Mouse (Mus musculus): ENCODE data around the gene Mthfd2l. TPM values are rescaled to one million over a fixed set of nuclear protein-coding genes. Genes with fewer than 3 reads are reported as not detected.

The Mthfd2l gene
- 67.3 TPM for polyA plus RNA-seq (2014; fragmentation: Illumina TruSeq; extraction: RNeasy Lipid Tissue Mini Kit (QIAGEN cat#74804); ENCODE audit: low read depth, low replicate concordance)

GRCm38 (mm10) chr5:90930971-90931851, at the start of gene Mthfd2l:
Gene Mthfd2l, plus strand, starts transcription at chr5:90931117.

GRCm38 (mm10) chr5:90890519-90891463, 40.1 kb upstream of the Mthfd2l start, which contains the start of gene Cxcl1:
Gene Cxcl1, plus strand, starts transcription at chr5:90891241.

GRCm38 (mm10) chr5:90903339-90904020, 27.4 kb upstream of the Mthfd2l start, which contains the start of gene Cxcl2:
Gene Cxcl2, plus strand, starts transcription at chr5:90903871.

GRCm38 (mm10) chr5:91027164-91027563, 96.2 kb downstream of the Mthfd2l start, which contains the start of gene Epgn:
Gene Epgn, plus strand, starts transcription at chr5:91027464.

Other genes with a start within 250 kb of the Mthfd2l start
- not detected for gene Cxcl5, start 171.8 kb upstream of the Mthfd2l start, polyA plus RNA-seq (2014; fragmentation: Illumina TruSeq; extraction: RNeasy Lipid Tissue Mini Kit (QIAGEN cat#74804); ENCODE audit: low read depth, low replicate concordance)
- 0.89 TPM for gene Ppbp, start 162.6 kb upstream of the Mthfd2l start, polyA plus RNA-seq (2014; fragmentation: Illumina TruSeq; extraction: RNeasy Lipid Tissue Mini Kit (QIAGEN cat#74804); ENCODE audit: low read depth, low replicate concordance)
- not detected for gene Pf4, start 158.7 kb upstream of the Mthfd2l start, polyA plus RNA-seq (2014; fragmentation: Illumina TruSeq; extraction: RNeasy Lipid Tissue Mini Kit (QIAGEN cat#74804); ENCODE audit: low read depth, low replicate concordance)
- not detected for gene Cxcl3, start 145.0 kb upstream of the Mthfd2l start, polyA plus RNA-seq (2014; fragmentation: Illumina TruSeq; extraction: RNeasy Lipid Tissue Mini Kit (QIAGEN cat#74804); ENCODE audit: low read depth, low replicate concordance)
- gene Cxcl15, start 136.6 kb upstream of the Mthfd2l start, polyA plus RNA-seq (2014; fragmentation: Illumina TruSeq; extraction: RNeasy Lipid Tissue Mini Kit (QIAGEN cat#74804); ENCODE audit: low read depth, low replicate concordance): not detected
- 2.5 TPM for gene Cxcl1, start 39.9 kb upstream of the Mthfd2l start, polyA plus RNA-seq (2014; fragmentation: Illumina TruSeq; extraction: RNeasy Lipid Tissue Mini Kit (QIAGEN cat#74804); ENCODE audit: low read depth, low replicate concordance)
- gene Cxcl2, start 27.2 kb upstream of the Mthfd2l start, polyA plus RNA-seq (2014; fragmentation: Illumina TruSeq; extraction: RNeasy Lipid Tissue Mini Kit (QIAGEN cat#74804); ENCODE audit: low read depth, low replicate concordance): not detected
- not detected for gene Epgn, start 96.3 kb downstream of the Mthfd2l start, polyA plus RNA-seq (2014; fragmentation: Illumina TruSeq; extraction: RNeasy Lipid Tissue Mini Kit (QIAGEN cat#74804); ENCODE audit: low read depth, low replicate concordance)
- 0.08 TPM for gene Ereg, start 143.5 kb downstream of the Mthfd2l start, polyA plus RNA-seq (2014; fragmentation: Illumina TruSeq; extraction: RNeasy Lipid Tissue Mini Kit (QIAGEN cat#74804); ENCODE audit: low read depth, low replicate concordance)
- gene Areg, start 208.5 kb downstream of the Mthfd2l start, polyA plus RNA-seq (2014; fragmentation: Illumina TruSeq; extraction: RNeasy Lipid Tissue Mini Kit (QIAGEN cat#74804); ENCODE audit: low read depth, low replicate concordance): not detected